Mouse (Mus musculus) A20 (cell line): ENCODE data around the gene Ccnb2.
"Not testable (repeated sequence)": the region's sequence is repeated elsewhere in the genome, so short reads cannot be mapped to it uniquely, and the experiment has no call there.

ENCODE experiments used
- DNase-seq: peaks from one replicate; pipeline ENCODE4 v3.0.0-alpha.2; 2011; ENCODE audit warnings: low read depth, low spot score

Ccnb2 gene

DNA sequence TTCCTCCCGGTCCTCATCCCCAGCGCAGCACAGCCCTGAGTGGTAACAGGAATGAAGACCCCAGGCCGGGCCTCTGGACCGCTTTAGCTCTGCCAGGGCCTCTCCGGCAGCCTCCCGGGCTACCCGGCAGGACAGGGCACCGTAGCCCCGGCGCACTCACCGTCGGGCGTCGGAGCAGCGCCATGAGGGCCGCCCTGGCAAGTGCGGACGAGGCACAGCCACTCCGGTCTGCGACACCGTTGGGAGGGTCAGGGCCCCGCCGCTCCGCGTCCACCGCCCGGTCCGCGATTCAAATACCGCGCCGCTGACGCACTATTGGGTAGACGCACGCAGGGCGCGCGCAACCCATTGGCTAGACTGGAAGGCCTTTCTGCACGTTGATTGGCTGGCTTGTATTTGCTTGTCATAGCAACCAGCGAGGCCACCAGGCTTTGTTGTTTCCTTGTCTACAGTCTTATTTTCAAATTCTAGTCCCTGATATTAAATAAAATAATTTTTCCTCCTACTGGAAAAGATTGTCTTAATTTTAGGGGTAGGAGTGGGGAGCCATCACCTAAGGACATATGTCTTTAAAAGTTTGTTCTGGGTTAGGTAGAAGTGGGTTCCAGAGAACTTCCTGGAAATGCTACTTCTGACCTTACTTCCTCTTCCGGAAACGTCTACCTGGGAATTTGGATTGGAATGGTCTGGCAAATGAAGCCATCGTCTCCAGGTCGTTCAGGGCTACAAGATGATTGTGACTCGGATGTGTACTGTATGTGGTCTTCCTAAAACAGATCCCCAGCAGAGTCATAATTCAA lies at the start of gene Ccnb2:
Ccnb2 (minus strand) TSS at position 291 of the 800 bp plus-strand sequence.
- DNase-seq = peak; percentile 95

DNA sequence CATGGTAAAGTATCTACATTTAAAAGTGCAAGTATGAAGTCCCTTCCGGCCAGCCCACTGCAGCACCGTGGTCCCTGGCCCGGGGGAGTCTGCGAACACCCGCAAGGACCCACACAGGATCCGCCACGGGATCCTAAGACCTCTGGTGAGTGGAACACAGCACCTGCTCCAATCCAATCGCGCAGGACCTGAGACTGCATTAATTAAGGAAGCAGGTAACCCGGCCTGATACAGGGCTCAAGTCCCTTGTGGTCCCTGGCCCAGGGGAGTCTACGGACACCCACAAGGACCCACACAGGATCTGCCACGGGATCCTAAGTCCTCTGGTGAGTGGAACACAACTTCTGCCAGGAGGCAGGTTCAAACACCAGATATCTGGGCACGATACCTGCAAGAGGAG lies 41.7 kb upstream of the Ccnb2 start:
- not testable (repeated sequence) for DNase-seq

DNA sequence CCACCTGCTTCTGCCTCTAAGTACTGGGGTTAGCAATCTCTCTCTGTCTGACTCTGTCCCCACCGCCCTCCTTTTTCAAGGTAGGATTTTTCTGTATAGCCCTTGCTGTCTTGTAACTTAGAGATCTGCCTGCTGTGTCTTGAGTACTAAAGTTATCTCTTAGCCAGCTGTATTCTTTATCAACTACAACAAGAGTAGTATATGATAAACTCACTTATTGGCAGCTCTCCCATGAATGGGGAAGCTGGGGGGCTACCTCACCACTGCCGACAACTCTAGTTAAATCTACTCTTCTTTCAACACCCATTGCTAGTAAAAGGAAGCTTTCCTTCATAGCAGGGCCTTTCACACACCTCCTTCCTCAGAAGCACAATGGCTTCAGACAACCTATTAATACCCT lies 31.0 kb upstream of the Ccnb2 start:
- no peak for DNase-seq

DNA sequence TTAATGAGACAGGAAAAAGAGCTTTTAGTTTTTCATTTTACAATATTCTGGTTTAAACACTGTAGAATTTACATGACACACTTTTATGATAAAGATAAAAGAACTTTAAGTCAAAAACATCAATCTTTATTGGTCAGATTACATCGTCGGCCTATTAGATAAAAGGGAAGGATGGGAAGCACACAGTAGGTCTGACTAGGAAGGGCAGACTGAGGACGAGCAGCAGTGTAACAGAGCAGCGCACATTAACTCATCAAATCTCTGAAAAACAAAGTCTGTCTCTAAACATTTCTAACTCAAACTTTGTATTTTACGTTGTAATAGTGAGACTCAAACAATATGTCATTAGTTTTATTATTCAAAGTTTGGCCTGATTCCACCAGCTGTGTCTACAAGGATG lies 27.7 kb upstream of the Ccnb2 start:
- no peak for DNase-seq

DNA sequence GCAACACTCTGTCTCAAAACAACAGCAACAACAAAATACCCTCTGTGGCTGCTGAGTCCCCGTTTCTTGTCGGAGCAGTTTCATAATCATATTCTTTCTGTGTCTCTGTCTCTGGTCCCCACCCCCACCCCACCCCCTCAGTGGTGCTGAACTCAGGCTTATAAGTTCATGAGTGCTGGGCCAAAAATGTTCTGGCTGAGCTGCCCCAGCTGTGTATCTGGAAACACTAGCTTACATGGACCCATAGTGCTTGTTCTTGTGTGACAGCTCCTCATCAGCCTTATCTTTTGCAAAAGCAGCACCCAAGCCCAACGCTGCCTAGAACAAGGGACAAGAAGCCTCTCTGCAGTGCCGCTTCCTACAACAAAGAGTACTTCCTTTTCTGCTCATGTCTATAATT lies 18.6 kb upstream of the Ccnb2 start:
- no peak for DNase-seq

DNA sequence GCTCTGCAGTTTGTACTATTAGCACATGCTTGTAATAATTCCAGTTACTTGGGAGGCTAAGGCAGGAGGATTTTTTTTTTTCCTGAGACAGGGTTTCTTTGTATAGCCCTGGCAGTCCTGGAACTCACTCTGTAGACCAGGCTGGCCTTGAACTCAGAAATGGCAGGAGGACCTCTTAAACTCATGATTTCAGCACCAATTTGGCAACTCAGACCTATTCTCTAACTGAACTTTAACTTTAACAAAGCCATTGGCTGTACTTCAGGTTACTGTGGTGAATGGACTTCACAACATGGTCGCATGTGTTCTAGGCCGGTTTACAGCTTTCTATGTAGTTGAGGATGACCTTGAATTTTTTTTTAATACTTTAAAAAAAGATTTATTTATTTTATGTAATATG lies 1.3 kb upstream of the Ccnb2 start:
- no peak for DNase-seq

DNA sequence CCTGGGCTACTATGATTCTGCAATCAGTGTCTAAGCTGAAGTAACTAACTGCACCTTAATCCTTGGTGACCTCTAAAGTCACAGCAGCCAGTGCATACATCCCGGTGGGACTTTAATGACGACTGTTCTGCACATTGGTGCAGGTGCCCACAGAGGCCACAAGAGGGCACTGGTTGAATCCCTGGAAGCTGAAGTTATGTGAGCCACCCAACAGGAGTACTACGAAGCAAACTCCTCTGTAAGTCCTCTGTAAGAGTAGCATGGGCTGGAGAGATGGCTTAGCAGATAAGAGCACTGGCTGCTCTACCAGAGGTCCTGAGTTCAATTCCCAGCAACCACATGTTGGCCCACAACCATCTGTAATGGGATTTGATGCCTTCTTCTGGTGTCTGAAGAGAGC lies 4.9 kb downstream of the Ccnb2 start:
- peak; percentile 62 for DNase-seq

DNA sequence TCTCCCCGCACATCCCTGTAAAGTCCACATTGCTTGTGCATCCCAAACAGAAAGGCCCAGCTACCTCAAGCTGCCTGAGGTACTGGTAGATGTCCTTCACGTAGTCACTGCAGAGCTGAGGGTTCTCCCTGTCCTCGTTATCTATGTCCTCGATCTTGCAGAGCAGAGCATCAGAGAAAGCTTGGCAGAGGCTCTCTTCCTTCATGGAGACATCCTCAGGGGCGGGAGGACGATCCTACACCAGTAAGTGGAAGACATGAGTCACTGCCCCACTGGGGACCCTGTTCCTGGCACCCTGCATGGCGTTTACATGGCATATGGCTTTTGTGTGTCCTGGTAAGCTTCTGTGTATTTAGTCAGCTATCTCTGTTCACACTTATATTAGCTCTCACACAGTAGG lies 8.3 kb downstream of the Ccnb2 start:
- no peak for DNase-seq

DNA sequence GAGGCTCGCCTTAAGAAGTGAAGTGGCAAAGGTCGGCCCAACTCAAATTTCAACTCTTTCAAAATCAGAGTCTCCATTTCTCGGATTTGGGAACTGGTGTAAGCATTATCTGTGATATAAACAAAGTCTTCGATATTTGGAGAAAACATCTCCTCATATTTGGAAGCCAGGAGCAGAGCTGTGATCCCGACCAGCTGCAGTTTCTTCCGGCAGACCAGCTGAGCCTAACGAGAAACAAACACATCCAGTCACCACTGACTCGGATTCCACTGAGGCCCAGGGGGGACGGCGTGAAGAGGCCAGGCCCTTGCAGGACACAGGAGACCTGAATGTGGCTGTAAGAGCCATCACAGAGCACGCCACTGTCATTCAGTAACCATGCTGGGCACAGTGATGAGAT lies 10.7 kb downstream of the Ccnb2 start:
- no peak for DNase-seq

DNA sequence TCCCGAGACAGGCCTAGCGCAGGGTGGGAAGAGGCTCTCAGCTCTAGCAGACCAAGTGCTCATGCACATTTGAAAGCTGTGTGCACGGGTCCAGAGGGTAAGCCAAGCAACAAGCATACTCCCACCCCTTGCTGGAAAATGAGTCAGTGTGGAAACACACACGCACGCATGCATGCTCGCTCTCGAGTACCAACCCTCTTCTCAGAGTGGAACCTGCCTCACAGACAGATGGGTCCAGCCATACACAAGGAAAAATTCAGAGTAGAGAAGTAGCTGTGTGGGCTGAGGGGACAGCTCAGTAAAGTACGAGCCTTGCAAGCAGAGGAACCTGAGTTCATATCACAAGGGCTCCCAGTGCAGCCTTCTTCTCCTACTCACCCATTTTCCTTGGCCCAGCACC lies 11.6 kb downstream of the Ccnb2 start:
- DNase-seq = no peak

DNA sequence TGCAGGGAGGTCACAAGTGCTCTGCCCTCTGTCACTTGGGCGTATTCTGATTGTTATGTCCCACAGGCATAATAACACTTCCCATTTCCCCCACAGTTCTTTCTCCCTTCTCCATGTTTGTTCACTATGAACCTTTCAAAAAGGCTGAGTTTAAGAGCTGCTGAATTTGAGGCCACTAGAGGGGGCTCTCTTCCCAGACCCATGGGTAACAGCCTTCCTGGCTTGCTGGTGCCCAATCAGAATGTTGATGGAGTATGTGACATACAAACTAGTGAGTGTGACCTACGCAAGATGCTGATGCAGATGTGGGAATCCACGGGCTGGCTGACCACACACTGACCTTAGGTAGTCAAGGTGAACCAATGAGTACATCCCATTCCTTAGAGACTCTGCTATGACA lies 12.6 kb downstream of the Ccnb2 start:
- DNase-seq = peak; percentile 43

DNA sequence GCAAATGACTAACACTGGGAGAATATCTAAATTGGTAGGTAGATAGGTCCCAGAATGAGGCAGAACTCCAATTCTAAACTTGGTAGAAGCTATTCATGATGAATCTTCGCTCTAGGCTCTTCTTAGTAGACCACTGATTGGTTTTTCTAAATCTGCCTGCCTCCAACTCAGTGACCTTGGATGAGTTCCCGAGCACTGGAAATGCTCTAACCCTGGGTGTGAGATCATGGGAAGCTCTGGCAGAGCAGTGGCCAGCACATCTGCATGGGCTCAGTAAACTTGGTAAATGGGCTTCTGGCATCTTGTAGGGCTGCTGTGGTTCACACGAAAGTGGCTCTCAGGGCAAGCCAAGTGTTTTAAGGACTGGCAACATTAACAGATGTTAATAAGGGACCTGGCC lies 14.8 kb downstream of the Ccnb2 start:
- DNase-seq = no peak

DNA sequence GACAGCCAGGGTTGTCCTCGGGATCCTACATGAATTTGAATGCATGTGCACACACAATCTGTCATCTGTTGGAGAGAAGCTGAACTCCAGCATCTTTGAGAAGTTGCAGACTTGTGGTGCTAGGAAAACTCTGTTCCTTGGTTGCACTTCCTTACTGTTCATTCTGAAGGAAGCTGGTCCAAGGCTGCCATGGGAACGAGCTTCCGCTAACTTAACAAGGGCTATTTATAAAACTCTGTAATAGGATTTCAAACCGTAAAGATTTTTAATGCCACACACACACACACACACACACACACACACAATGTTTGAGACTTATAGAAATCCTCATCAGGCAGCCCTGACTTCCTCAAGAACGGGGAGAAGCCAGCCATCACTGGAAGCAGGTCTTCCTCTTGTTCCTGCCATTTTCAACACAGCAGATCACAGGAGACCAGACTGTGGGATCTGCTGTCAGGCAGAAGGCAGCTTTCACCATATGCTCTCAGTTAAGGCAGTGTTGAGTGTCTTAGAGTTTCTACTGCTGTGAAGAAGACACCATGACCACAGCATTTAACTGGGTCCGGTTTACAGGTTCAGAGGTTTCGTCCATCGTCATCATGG lies 19.3 kb downstream of the Ccnb2 start:
- no peak for DNase-seq

DNA sequence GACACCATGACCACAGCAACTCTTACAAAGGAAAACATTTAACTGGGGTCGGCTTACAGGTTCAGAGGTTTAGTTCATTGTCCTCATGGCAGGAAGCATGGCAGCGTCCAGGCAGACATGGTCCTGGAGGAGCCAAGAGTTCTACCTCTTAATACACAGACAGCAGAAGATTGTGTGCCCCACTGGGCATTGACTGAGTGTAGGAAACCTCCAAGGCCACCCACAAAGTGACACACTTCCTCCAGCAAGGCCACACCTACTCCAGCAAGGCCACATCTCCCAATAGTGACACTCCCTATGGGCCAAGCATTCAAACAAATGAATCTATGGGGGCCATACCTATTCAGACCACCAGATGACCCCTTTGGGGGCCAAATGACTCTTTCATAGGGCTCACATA lies 25.3 kb downstream of the Ccnb2 start:
- DNase-seq = no peak

DNA sequence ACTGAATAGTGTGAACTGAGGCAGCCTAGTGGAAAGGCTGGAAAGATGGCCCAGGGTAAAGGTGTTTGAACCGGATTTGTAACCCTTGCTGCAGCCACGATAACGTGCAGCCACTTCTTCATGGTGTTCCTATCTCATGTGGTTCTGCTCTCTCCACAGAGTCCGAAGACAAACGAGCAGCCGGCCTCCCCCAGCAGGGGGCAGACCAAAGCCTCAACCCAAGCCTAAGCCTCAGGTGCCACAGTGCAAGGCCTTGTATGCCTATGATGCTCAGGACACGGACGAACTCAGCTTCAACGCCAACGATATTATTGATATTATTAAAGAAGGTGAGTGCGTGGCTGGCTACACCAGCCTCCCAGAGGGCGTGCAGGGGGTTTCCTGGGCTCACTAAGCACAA lies 25.7 kb downstream of the Ccnb2 start:
- peak; percentile 35 for DNase-seq

DNA sequence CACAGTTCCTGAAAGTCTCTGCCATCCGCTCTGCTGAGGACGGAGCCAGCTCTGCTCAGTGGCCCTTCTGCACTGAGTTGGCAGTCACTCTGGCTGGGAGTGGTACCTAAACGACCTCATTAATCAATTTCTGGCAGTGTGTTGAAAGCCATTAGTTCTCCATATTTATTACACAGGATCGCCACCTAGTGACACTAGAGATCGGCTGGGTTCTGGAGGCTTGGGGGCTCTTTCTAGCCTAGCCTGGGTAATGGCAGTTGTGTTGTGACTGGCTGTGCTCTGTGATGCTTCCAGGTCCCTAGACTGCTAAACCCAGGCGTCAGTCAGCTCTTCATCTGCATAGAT lies 28.8 kb downstream of the Ccnb2 start:
- DNase-seq = peak; percentile 62

DNA sequence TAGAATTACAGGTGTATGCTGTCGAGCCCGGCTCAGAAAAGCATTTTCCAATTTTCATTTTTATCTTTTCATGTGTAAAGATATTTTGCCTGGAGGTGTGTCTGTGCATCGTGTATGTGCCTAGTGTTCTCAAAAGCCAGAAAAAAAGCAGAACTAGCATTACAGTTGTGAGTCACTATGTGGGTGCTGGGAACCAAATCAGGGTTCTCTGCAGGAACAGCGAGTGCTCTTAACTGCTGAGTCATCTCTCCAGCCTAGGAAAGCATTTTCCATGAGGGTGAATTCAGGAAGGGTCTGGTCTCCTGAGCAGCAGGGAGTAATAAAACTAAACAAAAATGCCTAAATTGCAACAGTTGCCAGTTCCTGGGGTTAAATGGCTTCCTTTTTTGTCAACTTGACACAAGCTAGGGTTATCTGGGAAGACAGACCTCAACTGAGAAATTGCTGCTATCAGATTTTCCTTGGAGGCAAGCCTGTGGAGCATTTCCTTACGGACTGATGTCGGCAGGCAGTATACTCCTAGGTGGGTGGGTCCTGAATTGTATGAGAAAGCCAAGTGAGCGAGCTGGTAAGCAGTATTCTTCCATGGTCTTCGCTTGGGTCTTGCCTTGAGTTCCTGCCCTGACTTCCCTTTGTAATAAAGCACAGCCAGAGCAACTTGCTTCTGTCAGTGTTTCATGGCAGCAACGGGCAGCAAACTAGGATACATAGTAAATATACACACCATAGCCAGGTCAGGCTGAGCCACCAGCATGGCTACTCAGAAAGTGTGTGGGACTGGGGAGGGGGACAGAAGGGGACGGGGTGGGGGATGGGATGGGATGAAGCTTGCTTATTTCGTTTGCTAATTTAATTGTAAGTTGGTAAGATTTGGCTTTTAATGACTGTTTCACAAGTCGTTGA lies 29.4 kb downstream of the Ccnb2 start:
- peak; percentile 16 for DNase-seq

DNA sequence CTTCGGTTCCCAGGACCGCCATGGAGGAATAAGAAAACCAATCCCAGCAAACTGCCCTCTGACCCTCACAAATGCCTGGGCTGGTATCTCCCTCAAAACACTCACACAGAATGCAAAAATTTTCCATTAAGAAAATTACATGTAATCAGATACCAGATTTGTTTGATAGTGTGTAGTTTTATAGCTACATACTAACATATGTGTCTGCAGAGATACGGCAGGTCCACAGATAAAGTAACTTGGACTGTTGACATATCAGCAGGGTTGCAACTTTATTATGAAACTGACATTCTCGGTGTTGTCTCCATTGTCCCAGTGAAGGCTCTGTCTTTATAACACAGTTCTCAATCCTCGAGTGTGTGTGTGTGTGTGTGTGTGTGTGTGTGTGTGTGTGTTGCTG lies 30.3 kb downstream of the Ccnb2 start:
- no peak for DNase-seq

DNA sequence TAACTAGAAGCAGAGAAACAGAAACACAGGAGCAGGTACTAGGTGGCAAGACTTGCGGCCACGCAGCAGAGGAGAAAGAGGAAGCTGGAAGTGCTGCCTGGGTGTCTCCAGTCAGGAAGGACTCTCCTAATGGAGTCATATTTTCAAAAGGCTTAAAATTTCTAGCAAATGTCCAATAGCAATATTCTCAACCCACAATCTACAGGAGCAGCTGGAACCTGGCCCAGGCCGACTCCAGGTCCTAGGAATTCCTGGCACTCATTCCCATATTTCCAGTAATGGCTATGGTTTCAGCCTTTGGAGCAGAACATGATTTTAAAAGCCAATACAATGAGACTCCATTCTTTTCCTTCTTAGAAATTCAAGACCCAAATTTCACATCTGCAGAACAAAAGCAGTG lies 31.8 kb downstream of the Ccnb2 start:
- no peak for DNase-seq

DNA sequence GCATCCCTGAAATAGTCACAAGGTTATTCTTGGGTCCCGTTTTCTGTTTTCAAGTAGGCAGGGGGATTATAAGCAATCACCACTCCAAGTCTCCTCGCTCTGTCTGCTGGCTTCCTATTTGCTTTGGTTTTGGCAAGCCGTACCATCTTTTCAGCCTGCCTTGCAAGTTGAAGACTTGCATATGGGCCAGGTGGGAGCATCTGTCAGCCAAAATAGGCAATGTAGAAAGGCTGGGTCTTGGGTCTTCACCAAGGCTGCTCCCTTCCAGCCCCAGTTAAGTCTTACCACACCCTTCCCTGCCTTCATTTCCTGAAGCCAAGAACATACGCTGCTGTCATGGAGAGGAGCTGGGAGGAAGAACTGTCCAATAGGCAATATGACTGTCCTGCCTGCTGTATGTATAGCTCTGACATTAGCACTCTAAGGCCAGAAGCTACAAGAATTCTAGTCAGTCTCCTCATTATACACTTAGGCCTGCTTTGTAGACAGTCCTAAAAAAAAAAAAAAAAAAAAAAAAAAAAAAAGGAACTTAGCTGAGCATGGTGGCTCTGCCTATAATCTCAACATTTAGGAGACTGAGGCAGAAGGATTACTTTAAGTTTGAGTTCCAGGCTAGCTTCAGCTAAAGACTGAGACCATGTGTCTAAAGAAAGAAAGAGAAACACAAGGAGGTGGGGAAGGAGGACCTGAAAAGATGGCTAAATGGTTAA lies 33.8 kb downstream of the Ccnb2 start:
- no peak for DNase-seq

DNA sequence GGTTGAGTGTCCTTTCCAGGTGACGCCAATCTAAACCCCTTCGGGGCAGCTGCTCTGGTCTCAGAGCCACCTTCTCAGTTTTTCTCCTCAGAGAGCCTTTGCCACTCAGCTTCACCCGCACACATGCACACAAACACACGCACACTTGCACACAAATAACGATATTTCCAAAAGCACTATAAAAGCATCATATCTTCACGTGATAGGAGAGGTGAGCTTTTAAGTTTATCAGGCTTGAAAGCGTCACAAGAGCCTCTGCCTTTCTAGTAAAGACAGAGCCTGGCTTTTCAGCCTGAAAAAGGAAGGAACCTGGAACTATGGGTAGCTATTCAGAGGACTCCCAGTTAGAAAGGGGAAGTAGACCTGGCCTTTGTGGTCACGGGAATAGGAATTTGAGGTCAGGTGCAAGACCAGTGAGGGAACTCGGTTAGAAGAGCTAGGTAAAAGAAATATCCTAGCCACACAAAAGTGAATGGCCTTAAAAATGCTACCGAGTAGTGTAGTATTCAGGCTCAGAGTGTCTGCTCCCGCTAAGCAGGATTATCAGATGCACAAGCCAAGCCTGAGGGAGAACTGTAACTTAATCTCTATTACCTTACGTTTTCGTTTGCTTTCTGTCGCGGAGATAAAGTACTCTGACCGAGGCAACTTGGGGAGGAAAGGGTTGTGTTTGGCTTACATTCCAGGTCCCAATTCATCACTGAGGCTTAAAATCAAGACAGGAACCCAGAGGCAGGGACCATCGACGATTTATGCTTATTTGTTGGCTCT lies 36.2 kb downstream of the Ccnb2 start:
- DNase-seq = no peak
